Mouse (Mus musculus) lung, postnatal 0 days (tissue): ENCODE data around the gene Slc30a5.

ENCODE experiments used
- CTCF ChIP-seq: IDR thresholded peaks from 2 replicates; pipeline ENCODE4 v1.5.1; 2016; ENCODE audit warnings: antibody characterized with exemption, mild to moderate bottlenecking
- EP300 ChIP-seq: IDR thresholded peaks from 2 replicates; pipeline ENCODE4 v1.6.1; 2016; ENCODE audit warnings: antibody characterized with exemption, mild to moderate bottlenecking, control low read depth

GRCm38 (mm10) chr13:100834777-100835176 is 1.6 kb upstream of the Slc30a5 start:
- no peak for TF ChIP-seq EP300
- no peak for TF ChIP-seq CTCF
